Mouse (Mus musculus) limb, embryonic 11.5 days (tissue): Measurements from ENCODE around the gene Golga4. TPM values are rescaled to one million over a fixed set of nuclear protein-coding genes. Genes with fewer than 3 reads are reported as not detected.
A peak's percentile ranks its signal among the peaks of the same experiment; 100 is the strongest.

ENCODE experiments used
- ATAC-seq: fragments of 200-750 bp; cut with Nextera tagmentation; 2 replicates; pipeline ENCODE4 v1.8.0; 2017; ENCODE audit warnings: low read depth; ENCODE audit not compliant: insufficient number of reproducible peaks, low FRiP score, low TSS enrichment
- DNase-seq: peaks from one replicate; pipeline ENCODE4 v3.0.0-alpha.2; 2015; ENCODE audit warnings: low spot score
- H3K27ac ChIP-seq: fragments of 300-500 bp; sonication (generic); replicated peaks from 2 replicates; pipeline ENCODE4 v1.5.1; 2014; ENCODE audit warnings: low read depth, mild to moderate bottlenecking, low read length
- H3K27me3 ChIP-seq: fragments of 300-500 bp; sonication (generic); 2 replicates; pipeline ENCODE4 v1.6.1; 2014; ENCODE audit warnings: mild to moderate bottlenecking, low read length, mixed read lengths; ENCODE audit not compliant: control insufficient read depth, insufficient read depth
- H3K36me3 ChIP-seq: fragments of 300-500 bp; sonication (generic); 2 replicates; pipeline ENCODE4 v1.6.1; 2014; ENCODE audit warnings: mild to moderate bottlenecking, low read length, moderate library complexity, mixed read lengths; ENCODE audit not compliant: control insufficient read depth, insufficient read depth
- H3K4me1 ChIP-seq: fragments of 300-500 bp; sonication (generic); 2 replicates; pipeline ENCODE4 v1.6.1; 2014; ENCODE audit warnings: low read length, mixed read lengths; ENCODE audit not compliant: control insufficient read depth, insufficient read depth
- H3K4me2 ChIP-seq: fragments of 300-500 bp; sonication (generic); 2 replicates; pipeline ENCODE4 v1.6.1; 2014; ENCODE audit warnings: low read depth, mild to moderate bottlenecking, moderate library complexity; ENCODE audit not compliant: severe bottlenecking
- H3K4me3 ChIP-seq: fragments of 300-500 bp; sonication (generic); 2 replicates; pipeline ENCODE4 v1.5.1; 2014; ENCODE audit warnings: low read depth, low read length
- H3K9ac ChIP-seq: fragments of 300-500 bp; sonication (generic); 2 replicates; pipeline ENCODE4 v1.6.1; 2014; ENCODE audit warnings: mild to moderate bottlenecking, low read length
- H3K9me3 ChIP-seq: fragments of 300-500 bp; sonication (generic); 2 replicates; pipeline ENCODE4 v1.6.1; 2016; ENCODE audit warnings: low read length; ENCODE audit not compliant: control insufficient read depth
- WGBS: fragments of 180-500 bp; shearing (Covaris S2); extraction: QIAGEN DNeasy Blood & Tissue Kit; methylation state at CpG from one replicate; pipeline ENCODE4 v1.1.7; 2014; 5-methylcytosine and 5-hydroxymethylcytosine counted together
- polyA plus RNA-seq: library from polyadenylated mRNA; unstranded; fragments of >200 nt; fragmentation: Nextera tagmentation; extraction: Ambion mirVana; gene quantifications from 2 replicates; pipeline ENCODE4 v1.2.1, GENCODE M21; 2014

The Golga4 gene
- polyA plus RNA-seq, 1 experiment from 2014 or later, result 49.5 TPM

DNA sequence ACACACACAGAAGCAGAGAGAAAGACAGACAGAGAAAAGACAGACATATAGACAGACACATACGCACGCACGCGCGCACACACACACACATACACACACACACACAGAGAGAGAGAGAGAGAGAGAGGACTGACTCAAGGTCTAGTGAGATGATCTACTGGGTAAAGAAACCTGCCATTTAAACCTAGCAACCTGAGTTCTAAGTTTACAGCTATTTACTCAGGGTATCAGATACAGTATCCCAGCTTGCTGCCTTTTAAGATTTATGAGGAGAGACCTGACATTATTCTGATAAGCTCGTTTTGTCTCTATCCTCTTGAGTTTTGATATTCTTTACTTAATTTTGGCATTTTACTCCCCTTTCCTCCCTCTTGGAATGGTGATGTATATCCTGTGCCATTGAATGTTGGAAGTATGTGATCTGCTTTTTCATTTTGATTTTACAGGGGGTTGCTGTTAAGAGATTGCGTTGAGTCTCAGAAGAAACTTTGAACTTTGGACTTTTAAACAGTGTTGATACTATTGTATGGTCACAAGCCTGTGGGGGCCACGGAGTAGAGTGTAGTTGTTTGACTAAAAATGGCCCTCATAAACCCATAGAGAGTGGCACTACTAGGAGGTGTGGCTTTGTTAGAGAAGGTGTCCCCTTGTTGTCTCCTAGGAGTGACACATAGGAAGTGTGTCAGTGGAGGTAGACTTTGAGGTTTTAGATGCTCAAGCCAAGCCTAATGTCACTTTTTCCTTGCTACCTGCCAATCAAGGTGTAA is 13.0 kb upstream of the Golga4 start:
- DNase-seq (no peak), ATAC-seq (no peak)
- no peak overlapping the region for H3K9ac ChIP-seq
- H3K4me1 ChIP-seq, result peaks cover 2% of the 10 kb centered on the region; the same call in 1 of the 2 replicates
- peaks cover 11% of the 10 kb centered on the region for H3K27me3 ChIP-seq
- no peak overlapping the region for H3K27ac ChIP-seq
- H3K36me3 ChIP-seq, result no peaks in the 10 kb centered on the region
- 93% methylated on average over 8 of the region's 8 CpGs for WGBS
- no peak overlapping the region for H3K4me2 ChIP-seq
- no peaks in the 10 kb centered on the region for H3K9me3 ChIP-seq
- H3K4me3 ChIP-seq, result no peak overlapping the region

GRCm38 (mm10) chr9:118494106-118494505 is 12.0 kb upstream of the Golga4 start:
- Histone ChIP-seq H3K9me3 (no peaks in the 10 kb centered on the region), H3K9ac (no peak overlapping the region), H3K27me3 (peaks cover 2% of the 10 kb centered on the region; the same call in 1 of the 2 replicates), H3K36me3 (no peaks in the 10 kb centered on the region), H3K27ac (no peak overlapping the region), H3K4me3 (no peak overlapping the region), H3K4me2 (no peak overlapping the region), H3K4me1 (no peaks in the 10 kb centered on the region)
- WGBS, result 85% methylated on average over 5 of the region's 5 CpGs
- DNase-seq (no peak), ATAC-seq (no peak)

DNA sequence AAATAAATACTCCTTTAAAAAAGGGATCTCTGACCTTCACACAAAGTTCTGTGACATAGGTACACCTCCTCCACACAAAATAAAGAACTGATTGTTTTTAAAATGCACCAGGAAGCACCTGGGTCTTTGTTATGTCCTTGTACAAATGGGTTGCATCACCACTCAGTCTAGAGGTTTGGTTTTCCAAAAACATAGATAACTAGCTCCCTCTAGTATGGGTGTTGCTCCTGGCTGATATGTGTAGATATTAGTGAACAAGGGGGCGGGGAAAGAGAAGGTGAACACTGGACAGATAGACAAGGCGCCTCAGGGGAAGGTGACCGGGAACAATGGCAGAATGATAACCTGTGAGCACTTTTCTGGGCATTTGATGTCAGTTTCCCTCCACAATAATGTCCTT is 10.1 kb upstream of the Golga4 start:
- Histone ChIP-seq H3K4me3 (no peak overlapping the region), H3K4me1 (no peaks in the 10 kb centered on the region), H3K4me2 (no peak overlapping the region), H3K9me3 (no peaks in the 10 kb centered on the region), H3K27ac (no peak overlapping the region), H3K27me3 (no peaks in the 10 kb centered on the region), H3K36me3 (no peaks in the 10 kb centered on the region), H3K9ac (no peak overlapping the region)
- ATAC-seq (no peak), DNase-seq (no peak)
- 90% methylated on average over 3 of the region's 3 CpGs for WGBS

DNA sequence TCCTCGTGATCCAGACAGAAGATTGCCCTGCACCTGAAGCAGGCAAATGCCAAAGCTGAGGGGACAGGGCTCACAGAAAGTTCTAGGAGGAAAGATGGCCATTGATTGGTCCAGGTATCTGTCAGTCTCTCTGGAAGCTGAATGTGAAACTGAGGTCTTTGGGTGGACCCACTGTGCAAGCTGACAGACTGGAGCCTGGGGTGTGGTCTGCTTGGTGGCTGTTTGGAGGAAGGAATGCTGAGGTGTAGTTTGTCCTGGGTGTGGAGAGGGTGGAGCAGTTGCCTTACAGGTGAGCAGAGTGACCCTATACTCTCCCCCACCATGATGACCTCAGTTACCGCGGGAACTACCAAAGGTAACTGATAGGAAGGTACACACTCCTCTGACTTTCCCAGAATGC is 9.1 kb upstream of the Golga4 start:
- ATAC-seq (no peak), DNase-seq (no peak)
- no peaks in the 10 kb centered on the region for H3K36me3 ChIP-seq
- H3K4me2 ChIP-seq, result no peak overlapping the region
- H3K4me3 ChIP-seq, result no peak overlapping the region
- no peaks in the 10 kb centered on the region for H3K27me3 ChIP-seq
- no peaks in the 10 kb centered on the region for H3K4me1 ChIP-seq
- no peak overlapping the region for H3K27ac ChIP-seq
- no peak overlapping the region for H3K9ac ChIP-seq
- 87% methylated on average over 3 of the region's 3 CpGs for whole genome bisulfite sequencing
- no peaks in the 10 kb centered on the region for H3K9me3 ChIP-seq

- WGBS, result 75% methylated on average over 7 of the region's 7 CpGs
- no peak for DNase-seq
These were observed 8.0 kb upstream of the Golga4 start for GRCm38 (mm10) chr9:118498061-118498460.

GRCm38 (mm10) chr9:118500963-118501362 is 5.1 kb upstream of the Golga4 start:
- no peak overlapping the region for H3K4me3 ChIP-seq
- no peak overlapping the region for H3K9ac ChIP-seq
- no peak overlapping the region for H3K27ac ChIP-seq
- no peak overlapping the region for H3K4me2 ChIP-seq
- 83% methylated on average over 6 of the region's 6 CpGs for WGBS
- H3K9me3 ChIP-seq, result no peaks in the 10 kb centered on the region
- ATAC-seq (no peak), DNase-seq (no peak)
- H3K27me3 ChIP-seq, result no peaks in the 10 kb centered on the region
- no peaks in the 10 kb centered on the region for H3K36me3 ChIP-seq
- H3K4me1 ChIP-seq, result no peaks in the 10 kb centered on the region

More at GRCm38 (mm10) chr9:118498061-118498460, 8.0 kb upstream of the Golga4 start:
- H3K4me1 ChIP-seq, result no peaks in the 10 kb centered on the region
- no peak for ATAC-seq
- no peaks in the 10 kb centered on the region for H3K9me3 ChIP-seq
- no peak overlapping the region for H3K4me2 ChIP-seq
- H3K4me3 ChIP-seq, result no peak overlapping the region
- no peak overlapping the region for H3K9ac ChIP-seq
- H3K27ac ChIP-seq, result no peak overlapping the region
- H3K36me3 ChIP-seq, result no peaks in the 10 kb centered on the region
- H3K27me3 ChIP-seq, result no peaks in the 10 kb centered on the region

GRCm38 (mm10) chr9:118504656-118505055 is 1.4 kb upstream of the Golga4 start:
- Histone ChIP-seq H3K4me2 (no peak overlapping the region), H3K4me3 (no peak overlapping the region), H3K27ac (no peak overlapping the region), H3K27me3 (no peaks in the 10 kb centered on the region), H3K9me3 (no peaks in the 10 kb centered on the region), H3K9ac (no peak overlapping the region), H3K36me3 (no peaks in the 10 kb centered on the region), H3K4me1 (peaks cover 7% of the 10 kb centered on the region; the same call in 1 of the 2 replicates)
- WGBS, result 89% methylated on average over 3 of the region's 3 CpGs
- ATAC-seq (no peak), DNase-seq (no peak)

DNA sequence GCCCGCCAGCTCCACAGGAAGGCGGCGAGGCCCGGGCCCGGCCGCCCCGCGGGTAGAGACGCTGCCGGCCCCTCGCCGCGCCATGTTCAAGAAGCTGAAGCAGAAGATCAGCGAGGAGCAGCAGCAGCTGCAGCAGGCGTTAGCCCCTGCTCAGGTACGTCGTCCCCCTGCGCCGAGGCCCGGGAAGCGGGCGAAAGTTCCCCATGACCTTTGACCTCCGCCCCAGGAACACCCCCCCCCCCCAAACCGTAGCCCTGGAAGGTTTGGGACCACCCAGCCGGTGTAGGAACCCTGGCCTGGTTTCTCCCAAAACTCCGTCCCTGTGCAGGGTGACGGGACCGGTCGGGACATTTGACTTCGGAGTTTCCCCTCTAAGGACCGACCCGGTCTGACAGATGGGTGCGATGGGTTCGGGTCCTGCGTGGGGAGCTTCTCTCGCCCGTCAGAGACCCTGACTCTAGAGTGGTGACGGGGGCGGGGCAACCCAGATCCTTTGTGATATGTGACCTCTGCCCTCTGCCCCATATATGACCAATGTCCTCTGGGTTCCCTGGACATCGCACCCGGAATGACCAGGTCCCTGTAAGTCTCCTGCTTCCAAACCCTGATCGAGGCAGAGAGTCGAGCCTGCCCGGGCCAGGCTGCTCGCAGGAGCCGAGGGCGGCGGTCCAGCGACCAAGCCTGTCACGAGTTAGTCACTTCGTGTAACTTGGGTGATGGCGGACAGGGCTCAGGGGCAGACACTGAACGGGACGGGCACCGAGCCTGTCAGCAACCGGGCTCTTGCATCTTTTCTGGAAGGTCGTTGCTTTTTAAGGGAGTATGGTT is 551 bp downstream of the Golga4 start:
- H3K27me3 ChIP-seq, result no peaks in the 10 kb centered on the region
- under 1% methylated on average over 56 of the region's 57 CpGs for WGBS
- H3K4me3 ChIP-seq, result peak overlapping the region; percentile 96
- peak overlapping the region; percentile 98 for H3K4me2 ChIP-seq
- DNase-seq (peak; percentile 58), ATAC-seq (peak; percentile 60)
- peak overlapping the region; percentile 68; the same call in 1 of the 2 replicates for H3K27ac ChIP-seq
- H3K9ac ChIP-seq, result peak overlapping the region; percentile 93
- H3K9me3 ChIP-seq, result no peaks in the 10 kb centered on the region
- no peaks in the 10 kb centered on the region for H3K36me3 ChIP-seq
- H3K4me1 ChIP-seq, result peaks cover 7% of the 10 kb centered on the region; the same call in 1 of the 2 replicates
